Mouse (Mus musculus) ZHBTc4 (cell line): ENCODE results near the gene Olfr734.

Experiments used
- DNase-seq: peaks from one replicate; pipeline ENCODE4 v3.0.0-alpha.2; 2011; ENCODE audit warnings: low read depth, low spot score

Olfr734 gene

GRCm38 (mm10) chr14:50326661-50327060, at the start of gene Olfr734:
Gene Olfr734 (minus strand): TSS chr14:50326761.
- no peak for DNase-seq

GRCm38 (mm10) chr14:50363561-50363960, 37.0 kb upstream of the Olfr734 start:
- DNase-seq, result no peak

- DNase-seq, result no peak
Measured at GRCm38 (mm10) chr14:50360480-50360879, 33.9 kb upstream of the Olfr734 start.

- no peak for DNase-seq
Measured at GRCm38 (mm10) chr14:50357593-50357992, 31.0 kb upstream of the Olfr734 start, which contains the start of gene Tlr11. Gene Tlr11 (plus strand): TSS chr14:50357914.

GRCm38 (mm10) chr14:50356725-50357124, 30.2 kb upstream of the Olfr734 start:
- DNase-seq, result no peak

- peak; percentile 73 for DNase-seq
Measured at GRCm38 (mm10) chr14:50352438-50352837, 25.9 kb upstream of the Olfr734 start.

- no peak for DNase-seq
Measured at GRCm38 (mm10) chr14:50348796-50349195, 22.2 kb upstream of the Olfr734 start, which contains the start of gene Olfr735. Gene Olfr735 (minus strand): TSS chr14:50348872.

- no peak for DNase-seq
Measured at GRCm38 (mm10) chr14:50301422-50301821, 25.1 kb downstream of the Olfr734 start, which contains the start of gene Olfr733. Gene Olfr733 (minus strand): TSS chr14:50301522.

GRCm38 (mm10) chr14:50284106-50284505, 42.5 kb downstream of the Olfr734 start, which contains the start of gene Olfr732:
Gene Olfr732 (minus strand): TSS chr14:50284206.
- DNase-seq, result no peak
